Mouse (Mus musculus) spleen, adult 2 months (tissue): ENCODE results near the gene Ddb2. TPM values are rescaled to one million over a fixed set of nuclear protein-coding genes. Genes with fewer than 3 reads are reported as not detected.
A peak's percentile ranks its signal among the peaks of the same experiment; 100 is the strongest.

Experiments used
- DNase-seq, 2 experiments: peaks; one replicate each; pipeline versions ENCODE4 v3.0.0 to v3.0.0-alpha.2; 2012 to 2021; ENCODE audit warnings: low spot score in 2 of 2, low read depth in 1 of 2
- H3K27ac ChIP-seq: fragments of 200-500 bp; 2 replicates; pipeline ENCODE4 v1.5.1; 2012; ENCODE audit warnings: low read length, inconsistent platforms; ENCODE audit not compliant: insufficient read depth
- H3K27me3 ChIP-seq: fragments of 200-500 bp; 2 replicates; pipeline ENCODE4 v1.6.1; 2012; ENCODE audit warnings: mild to moderate bottlenecking, moderate library complexity, low read length, inconsistent platforms; ENCODE audit not compliant: control insufficient read depth, insufficient read depth
- H3K36me3 ChIP-seq: fragments of 200-500 bp; 2 replicates; pipeline ENCODE4 v1.6.1; 2012; ENCODE audit warnings: mild to moderate bottlenecking, low read length, inconsistent platforms; ENCODE audit not compliant: control insufficient read depth, insufficient read depth
- H3K4me1 ChIP-seq: fragments of 200-500 bp; 2 replicates; pipeline ENCODE4 v1.6.1; 2011; ENCODE audit warnings: inconsistent platforms; ENCODE audit not compliant: control insufficient read depth, insufficient read depth, insufficient read length
- H3K4me3 ChIP-seq: fragments of 200-500 bp; 2 replicates; pipeline ENCODE4 v1.5.1; 2011; ENCODE audit warnings: mild to moderate bottlenecking, inconsistent platforms; ENCODE audit not compliant: insufficient read depth, insufficient read length; ENCODE audit errors: extremely low read depth
- CTCF ChIP-seq: fragments of 200-500 bp; IDR thresholded peaks from 2 replicates; pipeline ENCODE4 v1.5.1; 2011; ENCODE audit warnings: mild to moderate bottlenecking, inconsistent platforms; ENCODE audit not compliant: insufficient read depth, insufficient read length, insufficient replicate concordance; ENCODE audit errors: extremely low read depth
- POLR2A ChIP-seq: fragments of 200-500 bp; IDR thresholded peaks from 2 replicates; pipeline ENCODE4 v1.6.1; 2011; ENCODE audit warnings: low read depth, low read length, inconsistent platforms
- WGBS: fragments of 180-500 bp; shearing (Covaris S2); methylation state at CpG from one replicate; pipeline ENCODE4 v1.1.7; 2018; 5-methylcytosine and 5-hydroxymethylcytosine counted together
- polyA plus RNA-seq: library from polyadenylated mRNA; depleted of rRNA; stranded (reverse); fragments of >200 nt; gene quantifications from 2 replicates; pipeline ENCODE4 v1.2.3, GENCODE M21; 2012

Gene Ddb2
- polyA plus RNA-seq, 1 experiment, result 18.3 TPM

DNA sequence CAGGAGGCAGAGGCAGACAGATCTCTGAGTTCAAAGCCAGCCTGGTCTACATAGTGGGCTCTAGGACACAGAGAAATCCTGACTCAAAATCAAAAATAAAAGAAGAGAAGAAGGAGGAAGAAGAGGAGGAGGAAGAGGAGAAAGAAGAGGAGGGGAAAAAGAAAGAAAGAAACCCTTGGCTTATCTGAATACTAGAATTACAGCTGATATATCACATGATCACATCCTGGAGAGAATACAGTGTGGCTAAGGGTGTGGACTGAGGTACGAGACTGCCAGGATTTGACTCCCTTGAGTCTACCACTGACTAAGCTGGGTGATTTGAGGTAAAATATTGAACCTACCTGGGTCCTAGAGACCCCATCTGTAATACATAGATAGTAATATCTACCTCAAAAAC is 50.6 kb downstream of the Ddb2 start:
- 54% methylated on average over 1 of the region's 1 CpGs for WGBS
- Histone ChIP-seq H3K4me3 (no peak overlapping the region), H3K27ac (no peak overlapping the region), H3K27me3 (no peaks in the 10 kb centered on the region), H3K36me3 (no peaks in the 10 kb centered on the region), H3K4me1 (peaks cover 13% of the 10 kb centered on the region)
- no peak for TF ChIP-seq POLR2A
- no peak for DNase-seq

DNA sequence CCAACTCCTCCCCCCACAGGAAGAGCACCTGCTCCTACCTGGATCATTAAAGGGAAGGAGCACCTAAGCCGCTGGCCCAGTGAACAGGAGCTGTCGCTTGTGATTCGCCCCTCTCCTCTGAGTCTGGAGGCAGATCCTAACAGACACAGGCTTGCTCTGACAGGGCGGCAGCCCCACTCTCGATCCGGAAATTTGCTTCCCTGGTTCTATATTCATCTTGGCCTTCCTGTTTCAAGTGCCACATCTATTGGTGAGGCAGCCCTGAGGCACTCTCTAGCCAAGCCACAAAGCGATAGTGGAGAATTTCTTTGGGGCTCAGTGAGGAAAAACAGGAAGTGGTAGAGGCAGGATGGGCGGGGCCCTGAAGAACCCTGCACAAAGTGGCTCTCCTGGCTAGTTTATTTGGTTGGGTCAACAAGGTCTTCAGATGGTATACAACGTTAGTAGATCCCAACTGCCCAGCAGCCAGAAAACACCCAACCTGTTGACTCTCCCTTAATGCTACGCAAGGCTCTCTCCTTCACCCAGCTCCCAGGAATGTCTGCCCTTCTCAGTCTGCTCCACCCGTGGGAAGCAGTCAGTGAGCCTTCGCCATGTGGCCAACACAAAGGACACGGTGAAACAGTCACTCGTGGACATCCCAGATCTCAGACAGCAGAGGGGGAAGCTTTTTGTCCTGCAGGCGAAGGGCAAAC is 52.9 kb downstream of the Ddb2 start, which contains the start of gene Madd:
Gene Madd, minus strand, starts transcription at position 127 of the 695 bp plus-strand sequence.
- peak; percentile 70 to 78 for DNase-seq
- Histone ChIP-seq H3K36me3 (peaks cover 3% of the 10 kb centered on the region; the same call in 1 of the 2 replicates), H3K4me1 (peaks cover 13% of the 10 kb centered on the region), H3K4me3 (peak within 1 kb of the TSS; percentile 70), H3K27me3 (no peaks in the 10 kb centered on the region), H3K27ac (peak within 1 kb of the TSS; percentile 93)
- TF ChIP-seq POLR2A (peak; percentile 34), CTCF (no peak)
- 21% methylated on average over 15 of the region's 15 CpGs for WGBS

- DNase-seq, result peak; percentile 98 to 100
- TF ChIP-seq CTCF, result no peak
- no peak for TF ChIP-seq POLR2A
- 0% methylated on average over 9 of the region's 9 CpGs for WGBS
- Histone ChIP-seq H3K27me3 (no peaks in the 10 kb centered on the region), H3K4me3 (peak overlapping the region; percentile 70), H3K4me1 (peaks cover 13% of the 10 kb centered on the region), H3K27ac (peak overlapping the region; percentile 93), H3K36me3 (peaks cover 7% of the 10 kb centered on the region)
These were observed 53.7 kb downstream of the Ddb2 start for GRCm38 (mm10) chr2:91183148-91183513.

- Histone ChIP-seq H3K27ac (peak overlapping the region; percentile 93), H3K36me3 (peaks cover 12% of the 10 kb centered on the region), H3K4me3 (peak overlapping the region; percentile 70), H3K27me3 (no peaks in the 10 kb centered on the region), H3K4me1 (peaks cover 13% of the 10 kb centered on the region)
- DNase-seq, result peak in 1 of 2 experiments; percentile 79
- 2% methylated on average over 80 of the region's 81 CpGs for WGBS
- TF ChIP-seq POLR2A (no peak; the same call in 1 of the 2 replicates), CTCF (no peak)
These were observed 54.2 kb downstream of the Ddb2 start for GRCm38 (mm10) chr2:91182405-91183147.

- DNase-seq, result no peak
- H3K27ac ChIP-seq, result peak overlapping the region; percentile 93; the same call in 1 of the 2 replicates
- peaks cover 14% of the 10 kb centered on the region for H3K36me3 ChIP-seq
- peaks cover 13% of the 10 kb centered on the region for H3K4me1 ChIP-seq
- no peak for TF ChIP-seq POLR2A
- TF ChIP-seq CTCF, result no peak
- WGBS, result 1% methylated on average over 8 of the region's 8 CpGs
- H3K27me3 ChIP-seq, result no peaks in the 10 kb centered on the region
- peak overlapping the region; percentile 70 for H3K4me3 ChIP-seq
These were observed 54.8 kb downstream of the Ddb2 start for GRCm38 (mm10) chr2:91182016-91182404.

GRCm38 (mm10) chr2:91180706-91181105 is 56.1 kb downstream of the Ddb2 start:
- Histone ChIP-seq H3K4me1 (peaks cover 13% of the 10 kb centered on the region), H3K4me3 (no peak overlapping the region), H3K36me3 (peaks cover 24% of the 10 kb centered on the region), H3K27me3 (no peaks in the 10 kb centered on the region), H3K27ac (no peak overlapping the region)
- TF ChIP-seq CTCF (no peak), POLR2A (no peak)
- no peak for DNase-seq
- WGBS, result 73% methylated on average over 5 of the region's 5 CpGs

- Histone ChIP-seq H3K4me1 (peaks cover 12% of the 10 kb centered on the region), H3K36me3 (peaks cover 28% of the 10 kb centered on the region), H3K4me3 (no peak overlapping the region), H3K27me3 (no peaks in the 10 kb centered on the region), H3K27ac (no peak overlapping the region)
- TF ChIP-seq POLR2A (no peak), CTCF (no peak)
- WGBS, result 88% methylated on average over 4 of the region's 4 CpGs
- DNase-seq, result no peak
These were observed 57.0 kb downstream of the Ddb2 start for GRCm38 (mm10) chr2:91179825-91180224.
